Mouse (Mus musculus) heart, postnatal 0 days (tissue): ENCODE data around the gene Ak9. TPM values are rescaled to one million over a fixed set of nuclear protein-coding genes. Genes with fewer than 3 reads are reported as not detected.

Experiments
- ATAC-seq: fragments of 200-750 bp; cut with Nextera tagmentation; 2 replicates; pipeline ENCODE4 v1.8.0; 2017; ENCODE audit warnings: low read depth, moderate number of reproducible peaks, moderate library complexity; ENCODE audit not compliant: insufficient read depth
- DNase-seq: peaks from one replicate; pipeline ENCODE4 v3.0.0-alpha.2; 2016; ENCODE audit warnings: low spot score
- H3K27ac ChIP-seq: fragments of 300-500 bp; sonication (generic); 2 replicates; pipeline ENCODE4 v1.5.1; 2014; ENCODE audit warnings: low read depth, mild to moderate bottlenecking
- H3K27me3 ChIP-seq: fragments of 300-500 bp; sonication (generic); 2 replicates; pipeline ENCODE4 v1.6.1; 2014; ENCODE audit warnings: low read length, mixed read lengths; ENCODE audit not compliant: control insufficient read depth, insufficient read depth
- H3K36me3 ChIP-seq: fragments of 300-500 bp; sonication (generic); replicated peaks from 2 replicates; pipeline ENCODE4 v1.6.1; 2014; ENCODE audit warnings: low read length, mixed read lengths; ENCODE audit not compliant: control insufficient read depth, insufficient read depth
- H3K4me1 ChIP-seq: fragments of 300-500 bp; sonication (generic); 2 replicates; pipeline ENCODE4 v1.6.1; 2014; ENCODE audit warnings: antibody characterized with exemption; ENCODE audit not compliant: control insufficient read depth, insufficient read depth
- H3K4me2 ChIP-seq: fragments of 300-500 bp; sonication (generic); 2 replicates; pipeline ENCODE4 v1.6.1; 2014; ENCODE audit warnings: low read depth, mild to moderate bottlenecking, low read length, moderate library complexity
- H3K4me3 ChIP-seq: fragments of 300-500 bp; sonication (generic); 2 replicates; pipeline ENCODE4 v1.5.1; 2014; ENCODE audit warnings: low read depth, low read length
- H3K9ac ChIP-seq: fragments of 300-500 bp; sonication (generic); replicated peaks from 2 replicates; pipeline ENCODE4 v1.6.1; 2014; ENCODE audit warnings: low read depth, low read length, mixed read lengths
- H3K9me3 ChIP-seq: fragments of 300-500 bp; sonication (generic); replicated peaks from 2 replicates; pipeline ENCODE4 v1.6.1; 2016; ENCODE audit warnings: low read length; ENCODE audit not compliant: control insufficient read depth
- CTCF ChIP-seq: IDR thresholded peaks from 2 replicates; pipeline ENCODE4 v1.5.1; 2016; ENCODE audit warnings: antibody characterized with exemption, control low read depth, low read depth
- EP300 ChIP-seq: IDR thresholded peaks from 2 replicates; pipeline ENCODE4 v1.6.1; 2016; ENCODE audit warnings: antibody characterized with exemption, low read depth
- WGBS: fragments of 180-500 bp; shearing (Covaris S2); extraction: QIAGEN DNeasy Blood & Tissue Kit; methylation state at CpG from one replicate; pipeline ENCODE4 v1.1.7; 2014; 5-methylcytosine and 5-hydroxymethylcytosine counted together
- polyA plus RNA-seq: library from polyadenylated mRNA; unstranded; fragments of >200 nt; fragmentation: Nextera tagmentation; extraction: Ambion mirVana; gene quantifications from 2 replicates; pipeline ENCODE4 v1.2.1, GENCODE M21; 2015
- total RNA-seq: library from RNA; depleted of rRNA; stranded (reverse); fragments of >200 nt; gene quantifications from 2 replicates; pipeline ENCODE4 v1.2.3, GENCODE M21; 2014; ENCODE audit warnings: low replicate concordance; rRNA removed

Gene Ak9
- 0.23 TPM in 1 of 2 replicates, not detected in the other for total RNA-seq
- polyA plus RNA-seq: 0.18 and 0.29 TPM in 2 replicates

- Histone ChIP-seq H3K27ac (peak within 1 kb of the TSS; percentile 93), H3K4me2 (peak within 1 kb of the TSS; percentile 96), H3K36me3 (no peaks in the 10 kb centered on the region), H3K4me3 (peak within 1 kb of the TSS; percentile 95), H3K9ac (peak within 1 kb of the TSS; percentile 87), H3K4me1 (peaks cover 14% of the 10 kb centered on the region), H3K9me3 (no peaks in the 10 kb centered on the region), H3K27me3 (no peaks in the 10 kb centered on the region)
- under 1% methylated on average over 25 of the region's 25 CpGs for WGBS
- TF ChIP-seq EP300 (no peak), CTCF (peak; percentile 60)
- DNase-seq (peak; percentile 83), ATAC-seq (peak; percentile 68)
Measured at GRCm38 (mm10) chr10:41303639-41304444, at the start of gene Ak9. TSS of gene Ak9 (plus strand) at chr10:41303980.

GRCm38 (mm10) chr10:41260243-41261006 lies 43.4 kb upstream of the Ak9 start:
- TF ChIP-seq EP300 (no peak), CTCF (no peak)
- H3K27me3 ChIP-seq: no peaks in the 10 kb centered on the region
- H3K36me3 ChIP-seq: peaks cover 47% of the 10 kb centered on the region
- no peak overlapping the region for H3K27ac ChIP-seq
- DNase-seq (no peak), ATAC-seq (no peak)
- no peak overlapping the region for H3K4me2 ChIP-seq
- no peaks in the 10 kb centered on the region for H3K4me1 ChIP-seq
- H3K9ac ChIP-seq: no peak overlapping the region
- H3K9me3 ChIP-seq: no peaks in the 10 kb centered on the region
- no peak overlapping the region for H3K4me3 ChIP-seq
- 43% methylated on average over 8 of the region's 8 CpGs for WGBS

- no peak for DNase-seq
Measured at GRCm38 (mm10) chr10:41261218-41261617, 42.6 kb upstream of the Ak9 start.

GRCm38 (mm10) chr10:41261889-41262288 lies 41.9 kb upstream of the Ak9 start:
- ATAC-seq: no peak
- H3K27me3 ChIP-seq: no peaks in the 10 kb centered on the region
- no peak overlapping the region for H3K4me3 ChIP-seq
- H3K36me3 ChIP-seq: peaks cover 37% of the 10 kb centered on the region
- no peak overlapping the region for H3K27ac ChIP-seq
- H3K4me2 ChIP-seq: no peak overlapping the region
- no peaks in the 10 kb centered on the region for H3K4me1 ChIP-seq
- TF ChIP-seq EP300 (no peak), CTCF (peak; percentile 23)
- H3K9me3 ChIP-seq: no peaks in the 10 kb centered on the region
- no peak overlapping the region for H3K9ac ChIP-seq
- no peak for DNase-seq

More at GRCm38 (mm10) chr10:41261218-41261617, 42.6 kb upstream of the Ak9 start:
- ATAC-seq: no peak
- Histone ChIP-seq H3K9ac (no peak overlapping the region), H3K27ac (no peak overlapping the region), H3K9me3 (no peaks in the 10 kb centered on the region), H3K4me3 (no peak overlapping the region), H3K4me2 (no peak overlapping the region), H3K27me3 (no peaks in the 10 kb centered on the region), H3K4me1 (no peaks in the 10 kb centered on the region), H3K36me3 (peaks cover 42% of the 10 kb centered on the region)
- TF ChIP-seq EP300: no peak
- TF ChIP-seq CTCF: no peak
- WGBS: 20% methylated on average over 1 of the region's 1 CpGs

GRCm38 (mm10) chr10:41271860-41272259 lies 31.9 kb upstream of the Ak9 start:
- H3K27ac ChIP-seq: no peak overlapping the region
- DNase-seq (no peak), ATAC-seq (no peak)
- no peak overlapping the region for H3K4me2 ChIP-seq
- TF ChIP-seq CTCF (peak; percentile 46), EP300 (no peak)
- no peak overlapping the region for H3K4me3 ChIP-seq
- WGBS: 52% methylated on average over 7 of the region's 7 CpGs
- H3K36me3 ChIP-seq: peaks cover 51% of the 10 kb centered on the region
- H3K9me3 ChIP-seq: no peaks in the 10 kb centered on the region
- no peaks in the 10 kb centered on the region for H3K4me1 ChIP-seq
- no peak overlapping the region for H3K9ac ChIP-seq
- H3K27me3 ChIP-seq: no peaks in the 10 kb centered on the region
